Mouse (Mus musculus) natural killer cell, adult 2 months (primary cell): ENCODE data around the gene Zfp423.

Experiments used
- DNase-seq, 2 experiments: peaks; one replicate each; pipeline ENCODE4 v3.0.0; 2022; ENCODE audit warnings: low spot score in 2 of 2

The Zfp423 gene

DNA sequence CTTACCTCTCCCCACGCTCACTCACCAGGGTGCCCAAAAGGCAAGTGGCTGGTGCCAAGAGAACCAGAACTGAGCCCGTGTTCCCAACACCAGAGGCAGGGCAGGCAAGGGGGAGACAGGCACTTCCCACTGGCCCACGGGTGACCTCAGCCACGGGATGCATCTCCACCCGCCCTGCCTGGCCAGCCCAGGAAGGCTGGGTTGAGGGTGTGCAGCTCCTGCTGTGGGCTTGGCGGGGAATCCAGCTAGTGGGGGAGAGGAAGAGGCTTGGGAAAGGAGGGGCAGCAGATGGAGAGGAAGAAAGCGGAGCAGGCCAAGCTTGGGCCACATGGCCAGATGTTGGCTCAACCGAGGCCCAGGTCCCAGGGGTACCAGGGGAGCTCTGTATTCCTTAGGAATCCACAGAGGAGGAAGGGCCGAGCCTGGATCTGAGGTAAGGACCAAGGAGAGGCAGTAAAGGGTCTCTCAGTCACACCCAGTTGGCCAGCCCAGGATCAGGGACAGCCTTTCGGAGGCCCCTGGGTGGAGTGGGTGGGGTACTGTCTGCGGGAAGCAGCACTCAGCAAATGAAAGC, 155.0 kb downstream of the Zfp423 start:
- DNase-seq = no peak

DNA sequence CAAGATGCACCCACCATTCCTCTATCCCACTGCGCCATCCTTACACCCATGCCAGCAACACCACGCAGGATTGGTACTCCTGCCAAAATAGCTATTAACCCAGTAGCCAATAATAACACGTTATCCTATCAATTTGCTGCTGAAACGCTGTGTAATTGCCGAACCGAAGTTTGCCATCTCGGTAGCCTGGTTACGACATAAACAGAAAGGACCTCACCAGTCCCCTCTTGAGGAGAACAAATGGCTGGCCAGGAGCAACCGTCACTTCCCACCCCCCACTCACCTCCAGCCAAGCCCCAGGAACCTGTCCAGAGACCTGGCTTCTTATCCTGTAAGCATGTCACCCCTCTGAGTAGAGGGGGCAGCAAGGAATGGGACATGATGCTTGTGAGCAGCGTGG, 156.0 kb downstream of the Zfp423 start:
- DNase-seq = no peak

DNA sequence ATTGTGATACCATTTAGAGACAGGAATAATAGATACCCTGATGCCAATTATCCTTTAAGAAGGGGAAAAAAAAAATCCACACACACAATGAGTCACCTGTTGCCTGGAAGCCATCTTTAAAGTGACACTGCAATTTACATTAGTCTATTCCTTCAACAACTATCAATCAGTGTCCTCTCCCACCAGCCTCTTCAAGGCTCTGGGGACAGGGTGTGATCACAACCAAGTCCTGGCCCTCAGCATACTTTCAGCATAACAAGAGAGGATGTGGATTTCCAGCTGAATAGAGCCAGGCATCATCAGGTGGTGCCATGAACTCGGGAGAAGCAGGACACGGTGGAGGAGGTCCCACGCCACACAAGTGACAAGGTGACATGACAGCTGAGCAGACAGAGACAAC, 156.8 kb downstream of the Zfp423 start:
- no peak for DNase-seq

DNA sequence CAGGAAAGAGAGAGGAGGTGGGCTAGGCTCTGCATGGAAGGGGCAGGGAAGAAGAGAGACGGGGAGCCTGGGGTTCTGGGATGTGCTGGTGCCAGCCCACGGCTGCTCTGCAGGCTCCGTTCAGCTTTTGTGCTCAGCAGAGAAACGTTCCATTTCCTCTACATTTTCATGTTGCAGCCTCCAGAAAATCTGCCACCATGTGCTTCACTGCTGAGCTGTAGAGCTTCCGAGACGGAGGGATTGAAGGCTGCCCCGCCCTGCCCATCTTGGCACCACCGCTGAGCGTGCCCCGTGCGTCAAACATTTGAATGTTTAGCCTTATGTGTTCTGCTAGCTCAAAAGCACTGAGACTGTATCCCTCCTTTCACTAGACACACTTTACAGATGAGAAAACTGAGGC, 159.3 kb downstream of the Zfp423 start:
- DNase-seq = no peak

DNA sequence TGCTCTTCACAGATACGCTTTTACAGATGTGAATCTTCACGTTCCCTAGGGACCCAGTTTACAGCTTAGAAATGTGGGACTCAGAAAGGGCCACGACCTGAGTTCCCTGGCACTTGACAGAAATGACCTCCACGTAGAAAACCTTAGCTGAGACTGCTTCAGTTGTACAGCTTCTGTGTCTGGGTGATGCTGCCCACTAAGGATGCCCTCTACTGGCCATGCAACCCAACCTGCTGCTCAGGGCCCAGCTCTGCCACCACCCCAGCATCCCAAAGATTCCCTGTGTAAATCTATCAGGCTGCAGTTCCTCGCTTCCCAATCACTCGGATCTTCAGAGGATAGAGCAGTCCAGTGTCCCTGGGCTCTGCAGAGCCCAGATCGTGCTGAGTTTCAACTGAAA, 163.2 kb downstream of the Zfp423 start:
- DNase-seq = no peak

DNA sequence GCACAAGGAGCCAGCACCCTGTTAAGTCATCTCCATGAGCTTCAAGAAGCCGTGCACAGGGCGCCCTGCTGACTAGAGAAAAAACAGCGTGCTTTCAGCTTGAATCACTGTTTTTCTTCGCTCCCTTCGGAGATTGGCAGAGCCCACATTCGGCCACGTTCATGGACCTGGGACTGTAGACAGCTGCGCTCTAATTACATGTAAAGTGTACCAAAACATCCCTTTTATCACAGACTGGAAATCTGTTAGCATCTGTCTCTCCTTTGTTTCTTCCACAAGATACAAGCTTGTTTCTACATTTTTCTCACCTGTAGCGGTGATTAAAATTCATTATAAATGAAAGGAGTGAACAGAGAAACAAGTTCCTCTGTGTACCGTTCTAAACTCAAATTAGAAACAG, 164.8 kb downstream of the Zfp423 start:
- DNase-seq = no peak

GRCm38 (mm10) chr8:87791103-87791502, 168.3 kb downstream of the Zfp423 start:
- no peak for DNase-seq

- DNase-seq = no peak
These were observed 174.6 kb downstream of the Zfp423 start for GRCm38 (mm10) chr8:87784641-87785439.

GRCm38 (mm10) chr8:87784227-87784626, 175.2 kb downstream of the Zfp423 start:
- no peak for DNase-seq

- no peak for DNase-seq
These were observed 176.2 kb downstream of the Zfp423 start for GRCm38 (mm10) chr8:87783198-87783597.

DNA sequence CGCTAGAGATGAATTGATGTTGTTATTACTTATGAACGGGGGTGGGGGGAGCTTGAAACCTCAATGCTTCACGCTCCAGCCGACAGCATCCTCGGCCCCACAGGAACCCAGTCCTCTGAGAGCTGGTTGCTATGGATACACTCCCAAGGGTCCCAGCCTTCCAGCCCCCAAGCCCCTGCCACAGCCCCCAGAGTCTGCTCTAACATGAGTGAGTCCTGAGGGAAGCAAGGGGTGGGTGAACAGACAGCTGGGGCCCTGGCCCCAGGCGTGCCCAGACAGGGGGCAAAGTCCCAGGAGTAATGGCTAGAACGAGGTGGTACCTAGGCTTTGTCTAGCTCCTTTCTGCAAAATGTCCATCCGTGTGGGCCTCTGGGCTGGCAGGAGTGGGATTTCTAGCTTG, 181.8 kb downstream of the Zfp423 start:
- DNase-seq = no peak

- DNase-seq = no peak
These were observed 183.5 kb downstream of the Zfp423 start for GRCm38 (mm10) chr8:87775889-87776288.

- DNase-seq = no peak
These were observed 184.4 kb downstream of the Zfp423 start for GRCm38 (mm10) chr8:87774966-87775365.

- no peak for DNase-seq
These were observed 186.4 kb downstream of the Zfp423 start for GRCm38 (mm10) chr8:87772894-87773502.

DNA sequence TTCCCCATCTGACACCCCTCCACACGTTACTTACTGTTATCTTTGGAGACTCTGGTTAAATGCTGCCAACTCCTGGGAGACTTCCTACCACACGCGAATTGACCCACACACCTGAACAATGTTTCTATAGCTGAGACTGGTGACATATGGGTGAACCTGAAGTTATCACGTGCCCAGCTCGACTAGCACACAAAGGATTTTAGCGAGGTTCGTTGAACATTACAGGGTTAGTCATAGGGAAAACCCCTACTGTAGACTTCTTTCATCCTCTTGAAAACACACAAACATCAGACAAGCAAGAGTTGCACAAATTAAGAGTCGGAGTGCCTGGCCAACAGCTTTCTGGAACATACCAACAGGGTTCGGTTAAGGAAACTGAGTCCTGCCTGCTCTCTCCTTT, 191.5 kb downstream of the Zfp423 start:
- DNase-seq = no peak

DNA sequence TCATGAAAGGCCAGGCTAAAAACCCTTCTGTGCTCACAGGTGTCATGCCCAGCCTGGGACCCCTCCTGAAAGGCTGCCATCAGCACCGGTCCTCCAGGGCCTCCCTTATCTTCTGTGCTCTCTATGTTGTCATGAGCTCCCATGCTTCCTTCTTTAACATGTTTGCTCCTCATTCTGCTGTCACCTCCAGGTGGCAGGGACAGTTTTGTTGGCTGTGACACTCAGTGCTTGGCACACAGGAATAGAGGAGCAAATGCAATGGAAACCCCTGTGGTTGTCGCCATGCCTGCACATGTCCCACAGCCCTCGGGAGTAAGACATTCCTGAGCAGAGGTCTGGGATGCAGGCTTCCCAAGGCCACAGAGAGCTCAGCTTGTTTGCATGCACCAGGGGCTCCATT, 194.1 kb downstream of the Zfp423 start:
- DNase-seq = no peak

- no peak for DNase-seq
These were observed 200.6 kb downstream of the Zfp423 start for GRCm38 (mm10) chr8:87758750-87759149.

- no peak for DNase-seq
These were observed 204.5 kb downstream of the Zfp423 start for GRCm38 (mm10) chr8:87754853-87755252.

- no peak for DNase-seq
These were observed 205.8 kb downstream of the Zfp423 start for GRCm38 (mm10) chr8:87753636-87754035.

- DNase-seq = no peak
These were observed 206.2 kb downstream of the Zfp423 start for GRCm38 (mm10) chr8:87753148-87753547.

DNA sequence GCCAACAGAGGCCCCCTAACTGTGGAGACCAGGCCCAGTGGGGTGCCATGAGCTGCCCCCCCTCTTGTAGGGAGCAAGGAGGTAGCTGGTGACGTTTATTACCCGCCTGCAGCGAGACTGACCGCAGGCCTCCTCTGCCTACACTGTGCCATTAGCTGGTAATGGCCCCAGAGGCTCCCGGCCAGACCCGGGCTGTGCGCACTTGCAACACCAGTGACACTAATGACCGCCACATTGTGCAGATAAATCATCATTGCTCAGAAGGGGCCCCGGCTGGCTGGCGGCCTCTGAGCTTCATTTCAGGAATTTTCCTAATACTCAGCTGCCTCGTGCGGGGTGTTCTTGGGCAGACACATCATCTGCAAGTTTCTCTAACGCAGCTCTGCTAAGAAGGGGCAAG, 206.7 kb downstream of the Zfp423 start:
- DNase-seq = no peak

DNA sequence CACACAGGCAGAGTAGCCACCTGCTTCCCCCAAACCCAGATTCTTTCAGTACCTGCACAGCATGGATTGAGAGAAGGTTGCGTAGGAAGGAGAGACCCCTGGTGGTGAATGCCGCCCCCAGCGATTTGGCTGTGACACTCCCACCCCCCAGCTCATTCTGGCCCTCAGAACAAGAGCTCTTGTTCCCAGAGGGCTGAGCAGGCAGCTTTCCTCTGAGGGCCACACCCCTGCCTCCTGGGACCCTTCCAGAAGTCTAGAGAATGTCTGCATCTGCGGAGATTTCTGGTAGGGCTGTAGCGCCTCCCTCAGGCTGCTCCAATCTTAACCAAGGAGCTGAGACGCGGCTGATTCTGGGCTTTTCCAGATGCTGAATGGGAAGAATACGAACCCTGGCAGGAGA, 211.8 kb downstream of the Zfp423 start:
- DNase-seq = no peak

DNA sequence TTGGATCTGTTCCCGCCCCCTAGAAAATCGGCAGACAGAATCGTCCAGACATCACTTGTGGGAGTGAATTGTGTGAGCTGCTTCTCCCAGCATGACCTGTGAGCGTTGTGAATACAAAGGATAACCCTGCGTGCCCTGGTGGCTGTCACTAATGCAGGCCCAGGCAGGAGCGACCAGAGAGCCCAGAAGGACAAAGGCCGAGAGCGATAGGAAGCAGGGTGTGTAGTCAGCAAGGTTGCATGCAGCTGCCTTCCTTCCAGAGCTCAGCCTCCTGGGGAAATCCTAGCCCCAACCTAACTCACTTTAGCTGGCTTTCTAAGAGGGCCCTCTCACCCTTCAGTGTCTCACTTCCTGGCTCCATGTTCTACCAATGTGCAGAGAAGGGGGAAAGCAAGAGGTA, 212.3 kb downstream of the Zfp423 start:
- DNase-seq = no peak
